Mouse (Mus musculus): ENCODE measurements around the gene Kars. TPM values are rescaled to one million over a fixed set of nuclear protein-coding genes. Genes with fewer than 3 reads are reported as not detected.

Gene Kars
- polyA plus RNA-seq (2016; fragmentation: Nextera tagmentation; extraction: Ambion mirVana): 146 and 153 TPM in 2 replicates

DNA sequence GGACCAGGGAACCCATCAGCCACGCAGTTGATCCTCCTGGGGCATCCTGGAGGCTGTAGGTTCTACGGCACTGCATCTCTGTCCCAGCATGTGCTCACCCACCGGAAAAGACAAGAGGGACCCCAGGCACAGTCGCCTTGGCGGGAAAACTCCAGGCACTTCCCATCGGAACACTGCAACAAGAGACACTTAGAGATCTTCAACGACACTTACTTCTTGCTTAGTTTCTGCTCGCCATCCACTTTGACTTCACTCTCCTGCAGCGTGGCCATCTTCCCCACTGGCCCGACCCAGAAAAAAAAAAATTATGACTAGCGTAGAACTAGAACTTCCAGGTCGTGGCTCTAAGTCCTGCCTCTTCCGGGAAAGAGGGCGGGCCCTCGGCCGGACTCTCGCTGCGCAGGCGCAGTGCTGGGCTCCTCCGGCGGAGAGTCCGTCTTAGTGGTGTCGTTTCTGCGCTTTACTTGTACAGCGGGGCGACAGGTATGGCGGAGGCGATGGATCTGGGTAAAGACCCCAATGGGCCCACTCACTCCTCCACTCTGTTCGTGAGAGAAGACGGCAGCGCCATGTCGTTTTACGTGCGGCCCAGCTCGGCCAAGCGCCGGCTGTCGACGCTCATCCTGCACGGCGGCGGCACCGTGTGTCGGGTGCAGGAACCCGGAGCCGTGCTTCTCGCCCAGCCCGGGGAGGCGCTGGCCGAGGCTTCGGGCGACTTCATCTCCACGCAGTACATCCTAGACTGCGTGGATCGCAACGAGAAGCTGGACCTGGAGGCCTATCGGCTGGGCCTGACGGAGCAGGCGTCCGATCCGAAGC, at the start of gene Kars, which contains the start of gene Terf2ip:
Gene Kars, minus strand, starts transcription at position 327 of the 819 bp plus-strand sequence.
Gene Terf2ip, plus strand, starts transcription at position 402 of the 819 bp plus-strand sequence.
- peaks cover 24% of the 10 kb centered on the region for H3K4me1 ChIP-seq (replicated peaks)
- peak within 1 kb of the TSS; percentile 80 for H3K4me2 ChIP-seq
- H3K27ac ChIP-seq (ENCODE audit: poor library complexity, severe bottlenecking): peak within 1 kb of the TSS; percentile 68
- H3K4me3 ChIP-seq: peak within 1 kb of the TSS; percentile 91
- under 1% methylated on average over 61 of the region's 61 CpGs for WGBS
- peak; percentile 92 for ATAC-seq (ENCODE audit: insufficient number of reproducible peaks, low FRiP score)
- H3K9me3 ChIP-seq (replicated peaks): no peaks in the 10 kb centered on the region
- peak within 1 kb of the TSS; percentile 92 for H3K9ac ChIP-seq
- peaks cover 10% of the 10 kb centered on the region for H3K36me3 ChIP-seq
- no peaks in the 10 kb centered on the region for H3K27me3 ChIP-seq (replicated peaks)

DNA sequence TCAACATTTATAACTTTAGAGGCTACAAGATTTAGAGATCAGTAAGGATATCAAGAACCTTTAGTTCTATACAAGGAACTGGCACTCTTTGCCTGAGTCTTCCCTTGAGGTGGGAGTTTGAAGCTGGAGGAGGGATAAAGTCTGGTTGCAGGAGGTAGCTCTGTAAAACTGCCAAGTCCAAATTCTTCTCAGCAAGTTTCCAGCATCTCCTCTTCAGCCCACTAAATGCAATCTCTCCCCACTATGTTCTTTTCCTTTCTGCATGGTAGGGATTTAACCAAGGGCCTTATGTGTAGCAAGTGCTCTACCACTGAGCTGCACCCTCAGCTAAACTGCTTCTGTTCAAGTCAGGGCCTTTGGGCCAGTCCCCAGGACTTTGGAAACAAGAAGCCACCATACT, 43.3 kb upstream of the Kars start:
- no peak for ATAC-seq (ENCODE audit: insufficient number of reproducible peaks, low FRiP score)
- H3K27ac ChIP-seq (ENCODE audit: poor library complexity, severe bottlenecking): no peak overlapping the region
- peaks cover 3% of the 10 kb centered on the region; the same call in 1 of the 2 replicates for H3K9me3 ChIP-seq (replicated peaks)
- H3K27me3 ChIP-seq (replicated peaks): no peaks in the 10 kb centered on the region
- no peaks in the 10 kb centered on the region for H3K36me3 ChIP-seq
- H3K4me2 ChIP-seq: no peak overlapping the region
- no peak overlapping the region for H3K4me3 ChIP-seq
- no peaks in the 10 kb centered on the region for H3K4me1 ChIP-seq (replicated peaks)
- no peak overlapping the region for H3K9ac ChIP-seq

DNA sequence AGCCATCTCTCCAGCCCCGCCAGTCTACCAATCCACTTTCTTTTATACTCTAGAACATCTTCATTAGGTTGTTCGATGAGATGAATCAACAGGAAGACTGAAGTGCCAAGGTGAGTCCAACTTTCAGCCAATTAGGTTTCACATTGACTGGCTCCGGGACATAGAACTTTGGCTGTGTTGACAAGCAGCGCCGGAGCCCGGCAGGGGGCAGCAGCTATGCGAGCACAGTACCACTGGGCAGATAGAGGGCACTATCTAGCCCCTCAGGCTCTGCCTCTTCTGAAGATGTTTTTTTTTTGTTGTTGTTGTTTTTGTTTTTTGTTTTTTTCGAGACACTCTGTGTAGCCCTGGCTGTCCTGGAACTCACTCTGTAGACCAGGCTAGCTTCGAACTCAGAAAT, 40.4 kb upstream of the Kars start:
- no peak overlapping the region for H3K27ac ChIP-seq (ENCODE audit: poor library complexity, severe bottlenecking)

DNA sequence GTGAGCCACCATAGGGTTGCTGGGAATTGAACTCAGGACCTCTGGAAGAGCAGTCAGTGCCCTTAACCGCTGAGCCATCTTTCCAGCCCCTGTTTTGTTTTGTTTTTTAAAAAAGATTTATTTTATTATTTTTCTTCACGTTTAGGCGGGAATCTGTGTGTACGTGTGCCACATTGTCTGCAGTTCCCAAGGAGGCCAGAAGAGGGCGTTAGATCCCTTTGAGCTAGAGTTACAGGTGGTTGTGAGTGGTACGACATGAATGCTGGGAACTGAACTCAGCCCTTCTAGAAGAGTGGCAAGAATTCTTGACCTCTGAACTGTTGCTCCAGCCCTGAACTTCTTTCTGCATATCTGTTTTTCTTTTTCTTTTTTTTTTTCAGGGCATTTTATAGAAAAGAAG, 38.9 kb upstream of the Kars start:
- 76% methylated on average over 6 of the region's 6 CpGs for WGBS
- Histone ChIP-seq H3K4me2 (no peak overlapping the region), H3K4me1 (replicated peaks) (no peaks in the 10 kb centered on the region), H3K9ac (no peak overlapping the region), H3K36me3 (no peaks in the 10 kb centered on the region), H3K9me3 (replicated peaks) (peaks cover 3% of the 10 kb centered on the region; the same call in 1 of the 2 replicates), H3K27ac (ENCODE audit: poor library complexity, severe bottlenecking) (no peak overlapping the region), H3K27me3 (replicated peaks) (no peaks in the 10 kb centered on the region), H3K4me3 (no peak overlapping the region)
- no peak for ATAC-seq (ENCODE audit: insufficient number of reproducible peaks, low FRiP score)

More for the DNA sequence above, 40.4 kb upstream of the Kars start:
- Histone ChIP-seq H3K36me3 (no peaks in the 10 kb centered on the region), H3K27me3 (replicated peaks) (no peaks in the 10 kb centered on the region), H3K4me2 (no peak overlapping the region), H3K9me3 (replicated peaks) (peaks cover 3% of the 10 kb centered on the region; the same call in 1 of the 2 replicates), H3K9ac (no peak overlapping the region), H3K4me1 (replicated peaks) (no peaks in the 10 kb centered on the region), H3K4me3 (no peak overlapping the region)
- WGBS: 60% methylated on average over 9 of the region's 9 CpGs
- ATAC-seq (ENCODE audit: insufficient number of reproducible peaks, low FRiP score): no peak

DNA sequence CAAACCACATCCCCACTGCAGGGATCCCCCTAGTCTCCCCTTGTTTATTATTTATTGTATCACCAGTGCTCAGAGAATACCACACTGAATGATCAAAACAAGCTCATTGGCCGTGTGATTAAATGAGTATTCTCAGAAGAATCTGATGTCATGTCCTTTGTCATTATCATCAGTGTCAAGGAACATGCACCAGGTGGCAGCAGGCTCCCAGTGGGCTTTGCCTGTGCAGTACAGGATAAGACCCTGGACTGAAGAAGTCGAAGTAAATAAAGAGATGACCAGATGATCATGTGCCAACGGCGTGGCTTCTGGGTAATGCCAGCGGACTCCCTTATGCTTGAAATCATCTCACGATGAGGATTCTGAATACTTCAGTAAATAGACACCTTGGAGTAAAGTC, 37.2 kb upstream of the Kars start:
- Histone ChIP-seq H3K36me3 (no peaks in the 10 kb centered on the region), H3K9me3 (replicated peaks) (peaks cover 3% of the 10 kb centered on the region; the same call in 1 of the 2 replicates), H3K27me3 (replicated peaks) (no peaks in the 10 kb centered on the region), H3K9ac (no peak overlapping the region), H3K4me2 (no peak overlapping the region), H3K4me3 (no peak overlapping the region), H3K4me1 (replicated peaks) (no peaks in the 10 kb centered on the region), H3K27ac (ENCODE audit: poor library complexity, severe bottlenecking) (no peak overlapping the region)
- no peak for ATAC-seq (ENCODE audit: insufficient number of reproducible peaks, low FRiP score)
- 71% methylated on average over 6 of the region's 6 CpGs for WGBS

DNA sequence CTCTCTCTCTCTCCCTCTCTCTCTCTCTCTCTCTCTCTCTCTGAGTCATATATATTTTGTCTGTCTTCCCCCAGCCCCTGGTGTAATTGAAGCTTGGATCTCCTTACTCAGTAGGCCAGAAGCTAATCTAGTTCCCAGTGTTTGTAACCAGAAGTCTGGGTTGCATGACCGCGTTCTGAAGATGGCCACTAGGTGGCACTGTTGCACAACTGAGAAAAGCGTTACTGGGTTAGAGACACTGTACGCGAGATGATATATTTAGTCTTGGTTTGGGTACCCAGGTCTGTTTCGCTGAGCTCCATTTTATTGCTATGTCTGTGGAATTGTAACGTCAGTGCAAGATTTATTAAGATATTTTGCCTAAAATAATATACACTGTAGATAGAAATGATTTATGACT, 34.8 kb upstream of the Kars start:
- H3K36me3 ChIP-seq: no peaks in the 10 kb centered on the region
- H3K4me3 ChIP-seq: no peak overlapping the region
- H3K4me2 ChIP-seq: no peak overlapping the region
- H3K9me3 ChIP-seq (replicated peaks): no peaks in the 10 kb centered on the region
- H3K27me3 ChIP-seq (replicated peaks): no peaks in the 10 kb centered on the region
- WGBS: 6% methylated on average over 7 of the region's 7 CpGs
- H3K4me1 ChIP-seq (replicated peaks): no peaks in the 10 kb centered on the region
- H3K9ac ChIP-seq: no peak overlapping the region
- ATAC-seq (ENCODE audit: insufficient number of reproducible peaks, low FRiP score): no peak
- H3K27ac ChIP-seq (ENCODE audit: poor library complexity, severe bottlenecking): no peak overlapping the region

DNA sequence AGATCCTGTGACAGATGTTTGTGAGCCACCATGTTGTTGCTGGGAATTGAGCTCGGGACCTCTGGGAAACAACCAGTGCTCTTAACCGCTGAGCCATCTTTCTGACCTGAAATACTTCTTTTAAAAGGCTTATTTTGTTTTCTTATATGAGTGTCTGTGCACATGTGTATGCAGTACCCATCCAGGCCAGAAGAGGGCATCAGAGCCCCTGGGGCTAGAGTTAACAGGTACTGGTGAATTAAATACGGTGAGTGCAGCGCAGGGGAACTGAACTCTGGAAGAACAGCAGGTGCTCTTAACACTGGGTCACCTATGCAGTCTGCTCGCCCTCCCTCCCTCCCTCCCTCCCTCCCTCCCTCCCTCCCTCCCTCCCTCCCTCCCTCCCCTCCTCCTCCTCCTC, 34.1 kb upstream of the Kars start:
- no peak overlapping the region for H3K4me3 ChIP-seq
- no peaks in the 10 kb centered on the region for H3K27me3 ChIP-seq (replicated peaks)
- H3K4me2 ChIP-seq: no peak overlapping the region
- H3K9me3 ChIP-seq (replicated peaks): no peaks in the 10 kb centered on the region
- no peak for ATAC-seq (ENCODE audit: insufficient number of reproducible peaks, low FRiP score)
- no peaks in the 10 kb centered on the region for H3K36me3 ChIP-seq
- no peak overlapping the region for H3K27ac ChIP-seq (ENCODE audit: poor library complexity, severe bottlenecking)
- no peaks in the 10 kb centered on the region for H3K4me1 ChIP-seq (replicated peaks)
- 78% methylated on average over 5 of the region's 5 CpGs for WGBS
- H3K9ac ChIP-seq: no peak overlapping the region

DNA sequence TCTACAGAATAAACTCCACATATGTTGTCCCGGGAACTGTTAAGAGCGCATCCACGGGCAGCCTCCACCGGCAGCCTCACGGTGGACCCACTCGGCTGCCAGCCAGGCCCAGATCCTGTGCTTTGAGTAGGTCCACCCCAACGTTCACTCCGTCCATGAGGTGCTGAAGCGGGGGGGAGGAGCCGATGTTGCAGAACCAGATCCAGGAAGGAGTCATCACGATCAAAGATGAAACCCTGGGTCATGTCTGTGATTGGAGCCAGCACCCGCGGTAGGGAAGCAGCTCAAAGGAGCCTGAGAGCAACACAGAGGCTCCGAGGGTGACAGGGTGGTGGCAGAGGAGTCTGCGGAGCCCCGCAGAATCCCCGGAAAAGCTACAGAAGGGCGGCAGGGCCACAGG, 26.4 kb upstream of the Kars start:
- Histone ChIP-seq H3K4me3 (no peak overlapping the region), H3K9me3 (replicated peaks) (no peaks in the 10 kb centered on the region), H3K36me3 (no peaks in the 10 kb centered on the region), H3K4me2 (no peak overlapping the region), H3K27ac (ENCODE audit: poor library complexity, severe bottlenecking) (no peak overlapping the region), H3K27me3 (replicated peaks) (no peaks in the 10 kb centered on the region), H3K4me1 (replicated peaks) (no peaks in the 10 kb centered on the region), H3K9ac (no peak overlapping the region)
- ATAC-seq (ENCODE audit: insufficient number of reproducible peaks, low FRiP score): no peak
- 66% methylated on average over 18 of the region's 18 CpGs for WGBS

DNA sequence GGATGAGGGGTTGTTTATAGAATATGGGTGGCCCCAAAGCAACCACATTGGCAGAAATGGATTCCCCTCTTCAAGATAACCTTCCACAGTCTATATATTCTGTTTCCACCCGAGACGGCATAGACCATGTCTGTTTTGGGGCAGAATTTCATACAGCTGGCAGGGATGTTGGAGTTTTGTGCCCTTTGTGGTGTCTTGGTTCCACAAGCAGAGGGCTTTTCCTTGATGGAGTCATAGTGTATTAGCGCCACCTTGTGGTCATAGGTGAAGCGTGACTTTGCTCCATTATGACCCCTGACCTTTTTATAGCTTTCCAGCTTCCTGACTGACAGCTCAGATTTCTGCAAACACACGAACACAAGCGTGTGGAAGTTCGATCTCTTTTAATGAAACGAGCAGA, 23.5 kb upstream of the Kars start:
- ATAC-seq (ENCODE audit: insufficient number of reproducible peaks, low FRiP score): no peak
- no peaks in the 10 kb centered on the region for H3K36me3 ChIP-seq
- 11% methylated on average over 8 of the region's 8 CpGs for WGBS
- no peak overlapping the region for H3K9ac ChIP-seq
- no peaks in the 10 kb centered on the region for H3K27me3 ChIP-seq (replicated peaks)
- no peak overlapping the region for H3K4me3 ChIP-seq
- H3K4me2 ChIP-seq: no peak overlapping the region
- no peaks in the 10 kb centered on the region for H3K9me3 ChIP-seq (replicated peaks)
- H3K4me1 ChIP-seq (replicated peaks): no peaks in the 10 kb centered on the region
- no peak overlapping the region for H3K27ac ChIP-seq (ENCODE audit: poor library complexity, severe bottlenecking)

DNA sequence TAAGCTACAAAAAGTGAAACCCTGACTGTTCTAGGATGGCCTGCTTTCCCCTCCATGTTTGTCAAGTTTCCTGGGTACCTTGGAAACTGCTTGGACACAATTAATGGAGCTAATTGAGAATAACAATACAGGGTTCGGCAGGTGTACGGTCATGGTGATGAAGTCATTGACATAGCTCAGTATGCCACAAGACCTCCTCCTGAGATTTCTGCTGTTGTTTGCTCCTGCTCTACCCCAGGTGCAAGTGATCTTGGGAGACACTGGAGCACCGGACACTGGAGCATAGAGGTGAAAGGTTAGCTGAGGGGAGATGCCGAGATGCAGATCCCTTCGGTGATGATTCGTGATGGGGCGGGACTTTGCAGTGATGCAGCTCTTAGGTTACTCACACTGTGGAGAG, 21.9 kb upstream of the Kars start:
- 56% methylated on average over 7 of the region's 7 CpGs for WGBS
- H3K36me3 ChIP-seq: no peaks in the 10 kb centered on the region
- no peak overlapping the region for H3K4me3 ChIP-seq
- no peak overlapping the region for H3K27ac ChIP-seq (ENCODE audit: poor library complexity, severe bottlenecking)
- H3K4me1 ChIP-seq (replicated peaks): no peaks in the 10 kb centered on the region
- no peaks in the 10 kb centered on the region for H3K9me3 ChIP-seq (replicated peaks)
- H3K27me3 ChIP-seq (replicated peaks): no peaks in the 10 kb centered on the region
- no peak overlapping the region for H3K4me2 ChIP-seq
- no peak for ATAC-seq (ENCODE audit: insufficient number of reproducible peaks, low FRiP score)
- no peak overlapping the region for H3K9ac ChIP-seq

DNA sequence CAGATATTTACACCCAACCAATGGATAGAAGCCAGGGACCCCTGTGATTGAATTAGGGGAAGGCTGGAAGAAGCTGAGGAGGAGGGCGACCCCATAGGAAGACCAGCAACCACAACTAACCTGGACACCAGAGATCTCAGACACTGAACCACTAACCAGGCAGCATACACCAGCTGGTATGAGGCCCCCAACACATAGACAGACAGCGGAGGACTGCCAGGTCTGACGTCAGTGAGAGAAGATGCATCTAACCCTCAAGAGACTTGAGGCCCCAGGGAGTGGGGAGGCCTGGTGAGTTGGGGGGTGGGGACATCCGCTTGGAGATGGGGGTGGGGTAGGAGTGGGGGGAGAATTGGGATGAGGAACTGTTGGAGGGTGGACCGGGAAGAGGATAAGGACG, 19.5 kb upstream of the Kars start:
- Histone ChIP-seq H3K9me3 (replicated peaks) (no peaks in the 10 kb centered on the region), H3K36me3 (no peaks in the 10 kb centered on the region), H3K27me3 (replicated peaks) (no peaks in the 10 kb centered on the region), H3K9ac (no peak overlapping the region), H3K27ac (ENCODE audit: poor library complexity, severe bottlenecking) (no peak overlapping the region), H3K4me1 (replicated peaks) (no peaks in the 10 kb centered on the region), H3K4me3 (no peak overlapping the region), H3K4me2 (no peak overlapping the region)
- no peak for ATAC-seq (ENCODE audit: insufficient number of reproducible peaks, low FRiP score)
- 47% methylated on average over 6 of the region's 6 CpGs for WGBS

DNA sequence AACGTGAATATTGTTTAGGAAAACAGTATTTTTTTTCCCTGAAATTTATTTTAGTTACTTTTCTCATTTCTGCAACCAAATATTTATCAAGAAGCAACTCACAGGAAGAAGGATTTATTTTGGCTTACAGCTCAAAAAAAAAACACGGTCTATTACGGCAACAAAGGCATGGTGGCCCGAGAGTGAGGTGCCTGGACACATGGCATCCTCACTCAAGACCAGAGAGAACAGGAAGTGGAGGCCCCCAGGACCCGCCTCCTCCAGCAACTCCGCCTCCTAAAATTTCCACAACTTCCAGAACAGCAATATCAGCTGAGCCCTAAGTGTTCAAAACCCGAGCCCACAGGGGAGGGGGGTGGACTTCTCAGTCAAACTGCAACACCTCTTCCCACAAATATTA, 18.3 kb upstream of the Kars start:
- Histone ChIP-seq H3K36me3 (no peaks in the 10 kb centered on the region), H3K27ac (ENCODE audit: poor library complexity, severe bottlenecking) (no peak overlapping the region), H3K4me2 (no peak overlapping the region), H3K4me3 (no peak overlapping the region), H3K9me3 (replicated peaks) (no peaks in the 10 kb centered on the region), H3K27me3 (replicated peaks) (no peaks in the 10 kb centered on the region), H3K4me1 (replicated peaks) (no peaks in the 10 kb centered on the region), H3K9ac (no peak overlapping the region)
- WGBS: 75% methylated on average over 7 of the region's 7 CpGs
- no peak for ATAC-seq (ENCODE audit: insufficient number of reproducible peaks, low FRiP score)

Measured in heart, embryonic 12.5 days (tissue).